Mouse (Mus musculus) B cell, adult 62 days (primary cell): ENCODE measurements around the gene Gng10. TPM values are rescaled to one million over a fixed set of nuclear protein-coding genes. Genes with fewer than 3 reads are reported as not detected.

Experiments used
- total RNA-seq: library from RNA; stranded (reverse); gene quantifications from 4 replicates; pipeline ENCODE4 v1.2.4, GENCODE M21; 2023

Gene Gng10
- total RNA-seq: 61.0 to 75.2 TPM (median 70.6 TPM) in 4 replicates

GRCm38 (mm10) chr4:59034918-59035785, at the start of gene Gng10:
Gene Gng10 (plus strand): TSS chr4:59035088.

DNA sequence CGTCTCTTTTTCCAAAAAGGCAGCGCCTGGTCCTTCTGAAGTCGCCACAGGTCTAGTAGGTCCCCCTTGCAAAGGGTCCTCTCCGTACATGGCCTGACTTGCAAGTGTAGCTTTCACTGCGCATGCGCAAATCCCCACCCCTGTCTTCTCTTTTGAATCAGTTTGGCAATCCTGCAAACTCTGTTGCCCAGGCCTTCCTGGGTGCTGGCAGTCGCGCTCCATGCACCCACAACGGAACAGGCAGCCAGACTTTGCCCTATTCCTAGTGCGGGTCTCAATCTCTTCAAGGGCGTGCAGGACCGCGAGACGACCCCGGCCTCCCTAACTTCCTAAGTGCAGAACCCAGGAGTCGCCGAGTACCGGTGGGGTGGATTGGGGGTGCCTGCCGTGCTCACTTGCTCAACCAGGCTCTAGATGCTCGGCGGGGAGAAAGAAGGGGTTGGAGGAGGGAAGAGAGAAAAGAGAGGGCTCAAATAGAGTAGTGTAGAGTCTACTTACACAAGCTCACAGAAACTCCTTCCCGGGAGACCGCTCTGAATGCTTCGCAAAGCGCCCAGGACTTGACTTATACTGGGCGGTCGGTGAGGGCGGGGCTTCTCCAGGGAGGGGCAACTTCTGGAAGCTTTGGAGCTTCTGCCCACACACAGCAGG, 48.2 kb upstream of the Gng10 start, which contains the start of gene Ptgr1:
TSS of gene Ptgr1 (minus strand) at position 580 of the 651 bp plus-strand sequence.

GRCm38 (mm10) chr4:58994762-58995161, 40.1 kb upstream of the Gng10 start, which contains the start of gene Dnajc25:
Gene Dnajc25 (plus strand): TSS chr4:58995062.

DNA sequence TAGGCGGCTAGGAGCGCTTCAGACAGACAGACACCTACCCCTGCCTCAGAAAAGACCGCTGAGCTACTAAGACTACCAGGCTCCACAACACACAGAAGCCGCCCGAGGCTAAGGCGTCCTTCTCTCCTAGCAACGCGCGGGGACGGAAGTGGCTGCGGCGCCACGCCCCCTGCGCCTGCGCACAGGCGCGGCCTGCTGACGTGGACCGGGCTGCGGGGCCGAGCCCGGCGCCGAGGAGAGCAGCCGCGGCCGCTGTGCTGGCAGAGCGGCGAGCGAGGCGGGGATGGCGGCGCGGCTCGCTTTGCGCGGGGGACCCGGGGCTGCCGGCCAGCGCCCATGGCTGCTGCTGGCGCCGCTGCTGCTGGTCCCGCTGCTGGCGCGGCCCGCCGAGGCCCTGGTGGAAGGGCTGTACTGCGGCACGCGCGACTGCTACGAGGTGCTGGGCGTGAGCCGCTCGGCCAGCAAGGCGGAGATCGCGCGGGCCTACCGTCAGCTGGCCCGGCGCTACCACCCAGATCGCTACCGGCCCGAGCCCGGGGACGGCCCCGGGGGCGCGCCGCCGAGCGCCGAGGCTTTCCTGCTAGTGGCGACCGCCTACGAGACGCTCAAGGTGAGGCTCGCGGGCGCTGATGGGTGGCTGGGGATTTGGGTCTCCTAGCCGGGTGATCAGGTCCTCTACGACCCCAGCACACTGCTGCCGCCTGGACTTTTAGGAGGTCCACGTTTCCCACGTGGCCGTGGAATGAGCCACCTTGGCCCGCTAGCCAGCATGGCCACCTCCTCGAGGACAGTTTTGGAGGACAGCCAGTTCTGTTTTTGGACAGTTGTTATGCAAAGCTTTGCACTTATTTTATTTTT, 31.7 kb upstream of the Gng10 start, which contains the start of gene Gm20503:
TSS of gene Gm20503 (plus strand) at position 263 of the 858 bp plus-strand sequence.

Other genes with a start within 250 kb of the Gng10 start
- 0.20 to 0.56 TPM in 2 of 4 replicates, not detected in the others for gene Olfr267, start 247.4 kb upstream of the Gng10 start, total RNA-seq
- gene Ecpas, start 122.3 kb upstream of the Gng10 start, total RNA-seq: 105 to 123 TPM (median 118 TPM) in 4 replicates
- gene Zkscan16, start 91.5 kb upstream of the Gng10 start, total RNA-seq: 0.26 TPM in 1 of 4 replicates, not detected in the others
- gene Ptgr1, start 48.0 kb upstream of the Gng10 start, total RNA-seq: 0.24 to 1.2 TPM (median 0.86 TPM) in 4 replicates
- 7.3 to 8.9 TPM (median 8.4 TPM) in 4 replicates for gene Dnajc25, start 40.0 kb upstream of the Gng10 start, total RNA-seq
- 0.64 to 1.9 TPM (median 1.8 TPM) in 3 of 4 replicates, not detected in the other for gene Gm20503, start 31.9 kb upstream of the Gng10 start, total RNA-seq
- gene AI481877, start 103.9 kb downstream of the Gng10 start, total RNA-seq: not detected in 4 replicates
- 99.5 to 115 TPM (median 105 TPM) in 4 replicates for gene Ugcg, start 154.2 kb downstream of the Gng10 start, total RNA-seq